Mouse (Mus musculus) liver, adult 2 months (tissue): ENCODE data around the gene Arhgef1. TPM values are rescaled to one million over a fixed set of nuclear protein-coding genes. Genes with fewer than 3 reads are reported as not detected.

Source experiments
- DNase-seq: peaks from one replicate; pipeline ENCODE4 v3.0.0-alpha.2; 2011; ENCODE audit warnings: low read depth, low spot score; ENCODE audit errors: extremely low read depth
- H3K27ac ChIP-seq: fragments of 200-500 bp; replicated peaks from 2 replicates; pipeline ENCODE4 v1.5.1; 2012; ENCODE audit warnings: low read depth, mild to moderate bottlenecking, control low read depth, inconsistent platforms, low read length; ENCODE audit not compliant: insufficient read depth
- H3K27me3 ChIP-seq: fragments of 200-500 bp; 2 replicates; pipeline ENCODE4 v1.6.1; 2012; ENCODE audit warnings: mild to moderate bottlenecking, moderate library complexity, low read length, inconsistent platforms; ENCODE audit not compliant: control insufficient read depth, insufficient read depth
- H3K36me3 ChIP-seq: fragments of 200-500 bp; 2 replicates; pipeline ENCODE4 v1.6.1; 2012; ENCODE audit warnings: low read length, inconsistent platforms; ENCODE audit not compliant: control insufficient read depth, insufficient read depth
- H3K4me1 ChIP-seq: fragments of 200-500 bp; 2 replicates; pipeline ENCODE4 v1.6.1; 2011; ENCODE audit warnings: low read length; ENCODE audit not compliant: control insufficient read depth, insufficient read depth
- H3K4me3 ChIP-seq: fragments of 200-500 bp; 2 replicates; pipeline ENCODE4 v1.5.1; 2011; ENCODE audit warnings: low read depth, mild to moderate bottlenecking, control low read depth, low read length, moderate library complexity; ENCODE audit not compliant: insufficient read depth
- H3K79me2 ChIP-seq: fragments of 200-500 bp; 2 replicates; pipeline ENCODE4 v1.6.1; 2012; ENCODE audit warnings: inconsistent platforms, mild to moderate bottlenecking, low read length, moderate library complexity; ENCODE audit not compliant: control insufficient read depth, insufficient read depth
- H3K9ac ChIP-seq: fragments of 200-500 bp; 2 replicates; pipeline ENCODE4 v1.6.1; 2012; ENCODE audit warnings: low read depth, mild to moderate bottlenecking, control low read depth, inconsistent platforms, low read length
- CTCF ChIP-seq: fragments of 200-500 bp; IDR thresholded peaks from 2 replicates; pipeline ENCODE4 v1.5.1; 2011; ENCODE audit warnings: low read depth, low read length, control low read depth
- POLR2A ChIP-seq: fragments of 200-500 bp; IDR thresholded peaks from 2 replicates; pipeline ENCODE4 v1.6.1; 2011; ENCODE audit warnings: low read length, control low read depth; ENCODE audit not compliant: insufficient read depth; ENCODE audit errors: extremely low read depth
- whole genome bisulfite sequencing: fragments of 180-500 bp; shearing (Covaris S2); methylation state at CpG from one replicate; pipeline ENCODE4 v1.1.7; 2018; 5-methylcytosine and 5-hydroxymethylcytosine counted together
- polyA plus RNA-seq: library from polyadenylated mRNA; depleted of rRNA; stranded (reverse); fragments of >200 nt; gene quantifications from 2 replicates; pipeline ENCODE4 v1.2.3, GENCODE M21; 2012
- total RNA-seq: library from RNA; depleted of rRNA; stranded (reverse); fragments of >200 nt; gene quantifications from 2 replicates; pipeline ENCODE4 v1.2.3, GENCODE M21; 2014

Gene Arhgef1
- total and polyA plus RNA-seq, 2 experiments, result 8.5 to 62.9 TPM

DNA sequence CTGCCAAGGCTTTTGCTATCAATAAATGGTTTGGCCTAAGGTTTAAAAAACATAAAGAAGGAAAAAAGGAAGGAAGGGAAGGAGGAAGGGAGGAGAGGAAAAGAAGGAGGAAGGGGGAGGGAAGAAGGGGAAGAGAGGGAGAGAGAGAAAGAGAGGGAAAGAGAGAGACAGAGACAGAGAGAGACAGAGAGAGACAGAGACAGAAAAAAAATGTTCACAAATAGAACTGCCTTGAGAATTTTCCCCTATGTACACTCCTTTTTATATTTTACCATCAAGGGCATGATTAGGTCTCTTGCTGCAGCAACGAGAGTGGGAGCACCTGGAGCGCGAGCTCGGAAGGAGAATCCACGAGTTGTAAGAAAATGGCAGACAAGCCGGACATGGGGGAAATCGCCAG, 40.8 kb upstream of the Arhgef1 start, which contains the start of gene Gm9844:
Gene Gm9844, plus strand, starts transcription at position 301 of the 400 bp plus-strand sequence.
- no peaks in the 10 kb centered on the region for H3K4me1 ChIP-seq
- no peak within 1 kb of the TSS for H3K4me3 ChIP-seq
- no peak for TF ChIP-seq POLR2A
- no peak for TF ChIP-seq CTCF
- no peak for DNase-seq
- H3K36me3 ChIP-seq, result no peaks in the 10 kb centered on the region
- WGBS, result 84% methylated on average over 7 of the region's 7 CpGs
- no peak within 1 kb of the TSS for H3K27ac ChIP-seq
- H3K9ac ChIP-seq, result no peak within 1 kb of the TSS
- H3K79me2 ChIP-seq, result no peaks in the 10 kb centered on the region
- no peaks in the 10 kb centered on the region for H3K27me3 ChIP-seq

DNA sequence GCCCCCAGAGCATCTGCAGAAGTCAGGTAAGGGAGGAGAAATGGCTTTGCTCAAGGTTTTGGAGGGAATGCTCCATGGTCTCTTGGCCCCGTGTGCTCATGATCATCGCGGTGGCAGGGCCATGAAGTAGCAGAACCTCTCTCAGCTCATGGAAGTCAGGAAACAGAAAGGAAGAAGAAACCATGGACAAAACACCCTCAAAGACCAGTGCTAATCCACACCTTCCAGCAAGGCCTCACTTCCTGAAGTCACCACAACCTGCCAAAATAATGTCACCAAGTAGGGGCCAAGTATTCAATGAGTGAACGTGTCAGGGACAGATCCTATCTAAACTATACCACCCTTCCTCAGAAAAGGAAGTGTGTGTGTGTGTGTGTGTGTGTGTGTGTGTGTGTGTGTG, 39.9 kb upstream of the Arhgef1 start:
- no peaks in the 10 kb centered on the region for H3K79me2 ChIP-seq
- no peak for DNase-seq
- H3K27me3 ChIP-seq, result no peaks in the 10 kb centered on the region
- H3K9ac ChIP-seq, result no peak overlapping the region
- TF ChIP-seq POLR2A (no peak), CTCF (no peak)
- no peaks in the 10 kb centered on the region for H3K36me3 ChIP-seq
- H3K4me1 ChIP-seq, result no peaks in the 10 kb centered on the region
- H3K4me3 ChIP-seq, result no peak overlapping the region
- 81% methylated on average over 4 of the region's 4 CpGs for WGBS
- no peak overlapping the region for H3K27ac ChIP-seq

DNA sequence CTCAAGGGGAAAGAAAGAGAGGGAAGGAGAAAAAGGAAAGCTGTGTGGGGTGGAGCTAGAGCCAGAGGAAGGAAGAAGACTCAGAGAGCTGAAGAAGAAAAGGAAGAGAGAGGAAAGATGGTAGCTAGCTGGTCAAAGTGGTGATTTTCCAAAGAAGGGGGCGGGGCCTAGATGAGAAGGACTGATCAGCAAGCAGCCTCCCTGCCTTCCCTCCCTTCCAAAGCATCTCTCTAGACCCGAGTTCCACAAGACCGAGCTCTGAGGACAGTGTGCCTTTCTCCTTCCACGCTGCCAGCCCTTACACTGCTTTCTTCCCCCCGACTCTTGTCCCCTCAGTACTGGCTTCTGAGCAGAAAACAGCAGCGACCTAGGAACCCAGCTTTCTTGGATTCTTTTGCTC, 38.6 kb upstream of the Arhgef1 start:
- H3K79me2 ChIP-seq, result no peaks in the 10 kb centered on the region
- 34% methylated on average over 6 of the region's 6 CpGs for WGBS
- DNase-seq, result no peak
- no peak for TF ChIP-seq POLR2A
- no peak for TF ChIP-seq CTCF
- no peaks in the 10 kb centered on the region for H3K36me3 ChIP-seq
- no peak overlapping the region for H3K4me3 ChIP-seq
- H3K9ac ChIP-seq, result no peak overlapping the region
- H3K4me1 ChIP-seq, result no peaks in the 10 kb centered on the region
- no peak overlapping the region for H3K27ac ChIP-seq
- no peaks in the 10 kb centered on the region for H3K27me3 ChIP-seq

DNA sequence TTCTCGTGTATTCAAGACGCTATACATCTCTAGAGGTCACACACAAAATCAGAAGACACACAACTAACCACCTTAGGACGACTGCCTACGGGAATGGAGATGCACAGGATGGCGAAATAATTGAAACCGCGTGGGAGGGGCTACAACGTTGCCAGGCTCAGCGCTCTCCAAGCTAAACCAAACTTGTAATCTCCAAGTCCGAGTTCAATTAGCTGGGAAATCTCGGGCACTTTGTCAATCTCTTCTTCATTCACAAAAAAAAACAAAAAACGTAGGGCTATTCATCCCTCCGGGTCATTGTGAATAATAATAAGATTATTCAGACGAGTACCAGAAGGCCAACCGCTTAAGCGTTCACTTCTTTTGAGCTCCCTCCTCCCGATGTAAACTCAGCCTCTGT, 33.6 kb upstream of the Arhgef1 start:
- WGBS, result 54% methylated on average over 17 of the region's 17 CpGs
- no peak overlapping the region for H3K4me3 ChIP-seq
- H3K9ac ChIP-seq, result no peak overlapping the region
- peaks cover 3% of the 10 kb centered on the region; the same call in 1 of the 2 replicates for H3K27me3 ChIP-seq
- no peaks in the 10 kb centered on the region for H3K4me1 ChIP-seq
- DNase-seq, result no peak
- H3K79me2 ChIP-seq, result no peaks in the 10 kb centered on the region
- H3K36me3 ChIP-seq, result no peaks in the 10 kb centered on the region
- no peak for TF ChIP-seq CTCF
- no peak for TF ChIP-seq POLR2A
- H3K27ac ChIP-seq, result no peak overlapping the region

DNA sequence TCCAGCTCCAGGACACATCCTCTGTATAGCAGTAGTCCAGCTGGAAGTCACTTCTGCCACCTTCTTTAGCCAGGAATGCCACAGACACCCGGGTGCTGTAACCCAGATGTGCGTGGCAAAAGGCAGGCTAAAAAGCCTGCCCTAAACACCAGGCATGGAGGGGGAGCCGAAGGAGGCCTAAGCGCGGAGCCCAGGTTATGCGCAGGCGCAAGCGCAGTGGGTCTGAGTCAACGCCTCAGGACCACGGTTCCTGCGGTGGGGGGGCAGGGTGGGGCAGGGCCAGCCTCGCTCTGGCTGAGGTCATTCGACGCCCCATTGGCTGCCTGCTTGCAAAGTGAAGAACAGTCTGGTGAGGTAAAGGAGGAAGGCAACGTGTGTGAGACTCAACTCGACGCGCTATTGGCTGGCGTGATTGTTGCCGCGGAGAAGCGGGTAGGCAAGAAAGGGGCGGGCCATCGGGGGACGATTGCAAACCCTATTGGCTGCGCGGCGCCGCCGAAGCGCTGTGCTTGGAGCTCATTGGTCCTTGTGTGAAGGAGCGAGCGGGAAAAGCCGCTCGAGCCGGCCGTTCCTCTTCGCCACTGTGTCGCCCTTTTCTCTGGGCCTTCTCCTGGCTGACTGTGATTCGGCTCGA, 33.1 kb upstream of the Arhgef1 start, which contains the start of the genes Lypd4 and Dmrtc2:
Gene Lypd4, minus strand, starts transcription at position 410 of the 634 bp plus-strand sequence.
Gene Dmrtc2, plus strand, starts transcription at position 526 of the 634 bp plus-strand sequence.
- no peaks in the 10 kb centered on the region for H3K36me3 ChIP-seq
- no peaks in the 10 kb centered on the region for H3K4me1 ChIP-seq
- no peak for TF ChIP-seq CTCF
- no peak for TF ChIP-seq POLR2A
- WGBS, result 51% methylated on average over 41 of the region's 41 CpGs
- no peak within 1 kb of the TSS for H3K9ac ChIP-seq
- no peak within 1 kb of the TSS for H3K4me3 ChIP-seq
- no peak within 1 kb of the TSS for H3K27ac ChIP-seq
- no peaks in the 10 kb centered on the region for H3K79me2 ChIP-seq
- no peak for DNase-seq
- peaks cover 3% of the 10 kb centered on the region; the same call in 1 of the 2 replicates for H3K27me3 ChIP-seq

DNA sequence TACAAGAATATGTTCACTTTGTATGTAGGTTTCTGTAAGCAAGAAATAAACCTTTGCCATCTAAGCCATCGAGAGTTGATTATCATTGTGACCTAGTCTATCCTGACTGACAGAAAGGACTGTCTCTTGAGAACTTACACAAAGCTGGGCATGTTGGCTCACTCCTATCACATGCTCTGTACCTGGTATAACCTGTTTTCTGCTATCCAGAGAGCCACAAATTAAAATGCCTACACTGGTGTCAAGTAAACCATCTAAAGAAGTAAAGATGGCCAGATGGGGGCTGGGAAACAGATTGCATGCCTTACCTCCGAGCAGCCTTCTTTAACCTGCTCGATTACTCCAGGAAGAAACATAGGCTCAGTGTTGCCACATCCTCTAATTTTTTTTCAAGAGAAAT, 25.1 kb upstream of the Arhgef1 start:
- no peaks in the 10 kb centered on the region for H3K27me3 ChIP-seq
- H3K36me3 ChIP-seq, result no peaks in the 10 kb centered on the region
- H3K4me3 ChIP-seq, result no peak overlapping the region
- H3K9ac ChIP-seq, result no peak overlapping the region
- DNase-seq, result no peak
- no peaks in the 10 kb centered on the region for H3K4me1 ChIP-seq
- TF ChIP-seq POLR2A (no peak), CTCF (no peak)
- no peaks in the 10 kb centered on the region for H3K79me2 ChIP-seq
- WGBS, result 74% methylated on average over 3 of the region's 3 CpGs
- no peak overlapping the region for H3K27ac ChIP-seq
